Mouse (Mus musculus) C2C12 (cell line): ENCODE data around the gene Tcp11l2. TPM values are rescaled to one million over a fixed set of nuclear protein-coding genes. Genes with fewer than 3 reads are reported as not detected.

ENCODE experiments used
- H3K27me3 ChIP-seq: one replicate; pipeline ENCODE4 v1.6.1; 2011; ENCODE audit not compliant: control insufficient read depth, insufficient read depth, insufficient read length
- H3K36me3 ChIP-seq: one replicate; pipeline ENCODE4 v1.6.1; 2011; ENCODE audit not compliant: control insufficient read depth, insufficient read depth
- H3K4me3 ChIP-seq: one replicate; pipeline ENCODE4 v1.5.1; 2011; ENCODE audit warnings: mild to moderate bottlenecking, control low read depth; ENCODE audit not compliant: poor library complexity, insufficient read depth, severe bottlenecking
- H3K79me2 ChIP-seq: one replicate; pipeline ENCODE4 v1.6.1; 2011; ENCODE audit not compliant: control insufficient read depth, insufficient read depth
- H3K79me3 ChIP-seq: one replicate; pipeline ENCODE4 v1.6.1; 2011; ENCODE audit warnings: low read depth, control low read depth
- H3ac ChIP-seq: one replicate; pipeline ENCODE3; 2011; ENCODE audit warnings: low read depth; ENCODE audit not compliant: control insufficient read depth, insufficient read length
- CEBPB ChIP-seq: IDR thresholded peaks from one replicate; pipeline ENCODE4 v1.6.1; 2011; ENCODE audit warnings: low read depth, mild to moderate bottlenecking, control low read depth, moderate library complexity
- CTCF ChIP-seq: IDR thresholded peaks from one replicate; pipeline ENCODE4 v1.5.1; 2011; ENCODE audit not compliant: control insufficient read depth, insufficient read depth, insufficient read length
- FOSL1 ChIP-seq: IDR thresholded peaks from one replicate; pipeline ENCODE4 v1.8.0; 2011; ENCODE audit warnings: mild to moderate bottlenecking, low read length; ENCODE audit not compliant: poor library complexity, insufficient read depth, severe bottlenecking
- MAX ChIP-seq: IDR thresholded peaks from one replicate; pipeline ENCODE4 v1.6.1; 2011; ENCODE audit warnings: mild to moderate bottlenecking, control low read depth
- MYOD1 ChIP-seq: IDR thresholded peaks from one replicate; pipeline ENCODE4 v1.6.1; 2011; ENCODE audit warnings: low read depth; ENCODE audit not compliant: control insufficient read depth, insufficient read length
- MYOG ChIP-seq: IDR thresholded peaks from one replicate; pipeline ENCODE4 v1.6.1; 2011; ENCODE audit not compliant: control insufficient read depth, insufficient read length; ENCODE audit errors: extremely low read depth
- USF1 ChIP-seq: IDR thresholded peaks from one replicate; pipeline ENCODE4 v1.6.1; 2011; ENCODE audit warnings: low read depth, mild to moderate bottlenecking, control low read depth, moderate library complexity
- polyA plus RNA-seq: library from polyadenylated mRNA; unstranded; fragments of >200 nt; fragmentation: generic; extraction: Trizol; gene quantifications from one replicate; pipeline ENCODE4 v1.2.1, GENCODE M21; 2012; ENCODE audit warnings: missing spikeins

Tcp11l2 gene
- polyA plus RNA-seq, 1 experiment, result 0.91 TPM

DNA sequence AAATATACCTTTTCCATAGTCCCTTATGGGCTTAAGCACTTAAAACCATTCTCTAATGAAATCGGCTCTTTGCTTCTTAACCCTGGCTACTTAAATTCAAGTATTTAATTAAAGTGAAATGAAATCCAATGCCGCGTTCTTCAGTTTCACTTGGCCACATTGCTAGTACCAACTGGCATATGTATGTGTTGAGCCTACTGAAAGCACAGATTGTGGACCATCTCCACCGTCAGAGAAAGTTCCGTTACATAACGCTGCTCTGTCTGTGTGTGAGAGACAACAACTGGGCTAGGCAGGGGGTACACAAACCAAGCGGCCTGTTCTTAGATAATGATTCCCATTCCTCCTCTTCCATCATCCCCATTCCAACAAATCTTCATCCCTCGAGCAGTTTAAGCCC is 12.0 kb upstream of the Tcp11l2 start:
- Histone ChIP-seq H3ac (no peak overlapping the region), H3K4me3 (no peak overlapping the region), H3K79me2 (no peaks in the 10 kb centered on the region), H3K79me3 (no peaks in the 10 kb centered on the region), H3K27me3 (peaks cover 32% of the 10 kb centered on the region), H3K36me3 (no peaks in the 10 kb centered on the region)
- no peak for TF ChIP-seq USF1
- TF ChIP-seq FOSL1, result no peak
- no peak for TF ChIP-seq MYOG
- TF ChIP-seq MAX, result no peak
- TF ChIP-seq CEBPB, result no peak
- no peak for TF ChIP-seq MYOD1
- no peak for TF ChIP-seq CTCF

DNA sequence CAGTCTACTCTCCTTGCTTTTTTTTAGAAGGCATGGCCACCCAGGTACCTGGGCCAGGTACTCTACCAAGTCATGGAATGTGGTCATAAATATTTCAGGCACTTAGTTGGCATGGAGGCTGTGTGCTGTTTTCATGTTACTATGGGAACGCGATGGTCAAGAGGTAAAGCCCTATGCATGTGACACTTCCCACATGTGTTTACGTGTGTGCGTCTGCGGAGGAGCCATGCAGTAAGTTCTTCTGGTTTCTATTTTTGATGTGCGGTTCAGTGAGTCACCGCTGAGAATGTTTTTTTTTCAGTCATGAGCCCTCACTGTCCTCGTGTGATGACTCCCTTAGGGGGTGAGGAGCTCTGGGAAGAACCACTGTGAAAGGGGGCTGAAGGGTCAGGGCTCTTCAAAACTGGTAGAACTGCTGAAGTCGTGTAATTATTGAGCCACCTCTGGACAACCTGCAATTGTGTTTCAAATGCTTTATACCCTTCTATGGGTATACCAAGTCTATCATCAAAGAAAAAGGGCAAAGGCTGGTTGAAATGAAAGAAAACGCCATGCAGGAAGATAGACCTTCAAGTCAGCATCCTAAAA is 5.3 kb upstream of the Tcp11l2 start:
- no peak for TF ChIP-seq MYOD1
- TF ChIP-seq MAX, result peak; percentile 73
- Histone ChIP-seq H3ac (no peak overlapping the region), H3K79me3 (no peaks in the 10 kb centered on the region)

DNA sequence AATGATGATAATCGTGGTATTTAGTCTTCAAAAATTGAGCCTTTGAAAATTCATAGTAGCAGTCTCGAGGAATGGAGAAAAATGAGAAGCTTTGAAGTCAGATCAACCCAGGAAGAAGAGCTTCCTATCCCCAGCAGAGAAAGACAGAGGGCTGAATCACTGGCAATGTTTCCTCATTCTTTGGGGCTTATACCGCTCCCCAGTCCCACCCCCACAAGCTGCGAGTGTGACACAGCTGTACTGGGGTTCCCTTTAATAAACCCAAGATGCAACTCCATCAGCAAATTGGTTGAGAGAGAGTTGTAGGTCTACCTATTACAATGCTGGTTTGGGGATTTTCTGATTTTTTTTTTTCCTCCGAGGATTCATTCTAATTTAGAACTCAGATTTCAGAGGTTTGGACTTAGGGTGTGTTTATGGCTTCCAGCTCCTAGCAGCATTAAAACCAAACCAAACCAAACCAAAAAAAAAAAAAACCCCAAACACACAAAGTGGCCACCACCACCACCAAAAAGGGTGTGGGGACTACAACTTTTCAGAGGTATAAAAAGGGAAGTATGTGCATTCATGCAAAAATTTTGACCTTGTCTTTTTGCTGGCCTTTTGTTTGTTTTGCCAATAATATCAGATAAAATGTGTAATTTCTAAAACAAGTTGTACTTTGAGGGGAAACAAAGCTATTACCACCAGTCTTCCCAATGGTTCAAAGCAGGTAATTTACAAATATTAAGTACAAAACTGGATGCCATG is 2.6 kb upstream of the Tcp11l2 start:
- Histone ChIP-seq H3K36me3 (no peaks in the 10 kb centered on the region), H3K79me2 (no peaks in the 10 kb centered on the region), H3K79me3 (no peaks in the 10 kb centered on the region), H3K4me3 (no peak overlapping the region), H3K27me3 (no peaks in the 10 kb centered on the region), H3ac (no peak overlapping the region)
- TF ChIP-seq CTCF (no peak), MYOD1 (no peak), MAX (no peak), MYOG (no peak), CEBPB (no peak), FOSL1 (no peak), USF1 (no peak)

More for the DNA sequence above, 5.3 kb upstream of the Tcp11l2 start:
- Histone ChIP-seq H3K36me3 (no peaks in the 10 kb centered on the region), H3K27me3 (no peaks in the 10 kb centered on the region), H3K4me3 (no peak overlapping the region), H3K79me2 (no peaks in the 10 kb centered on the region)

DNA sequence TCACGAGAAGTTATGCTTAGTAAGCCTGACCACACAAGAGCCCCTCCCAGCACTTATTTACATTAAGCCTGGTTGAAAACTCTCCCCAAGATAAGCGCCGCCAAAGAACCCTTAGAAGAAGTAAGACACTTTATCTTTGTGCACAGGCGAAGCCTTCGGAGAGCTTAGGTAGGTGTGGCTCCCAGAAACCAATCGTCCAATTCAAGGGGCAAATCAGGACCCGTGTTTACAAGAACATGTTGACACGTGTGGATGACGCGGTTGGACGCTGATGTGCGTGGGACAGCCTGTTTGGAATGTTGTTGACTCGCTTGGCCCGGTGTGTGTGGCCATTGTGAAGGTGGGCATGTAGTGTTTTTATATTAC is 414 bp upstream of the Tcp11l2 start:
- H3K4me3 ChIP-seq, result peak overlapping the region; percentile 56
- TF ChIP-seq CTCF (no peak), USF1 (peak; percentile 53), MYOG (no peak), FOSL1 (no peak), MYOD1 (no peak), CEBPB (no peak), MAX (peak; percentile 98)
- no peak overlapping the region for H3ac ChIP-seq
- H3K79me2 ChIP-seq, result no peaks in the 10 kb centered on the region
- H3K79me3 ChIP-seq, result no peaks in the 10 kb centered on the region
- no peaks in the 10 kb centered on the region for H3K36me3 ChIP-seq
- H3K27me3 ChIP-seq, result no peaks in the 10 kb centered on the region

DNA sequence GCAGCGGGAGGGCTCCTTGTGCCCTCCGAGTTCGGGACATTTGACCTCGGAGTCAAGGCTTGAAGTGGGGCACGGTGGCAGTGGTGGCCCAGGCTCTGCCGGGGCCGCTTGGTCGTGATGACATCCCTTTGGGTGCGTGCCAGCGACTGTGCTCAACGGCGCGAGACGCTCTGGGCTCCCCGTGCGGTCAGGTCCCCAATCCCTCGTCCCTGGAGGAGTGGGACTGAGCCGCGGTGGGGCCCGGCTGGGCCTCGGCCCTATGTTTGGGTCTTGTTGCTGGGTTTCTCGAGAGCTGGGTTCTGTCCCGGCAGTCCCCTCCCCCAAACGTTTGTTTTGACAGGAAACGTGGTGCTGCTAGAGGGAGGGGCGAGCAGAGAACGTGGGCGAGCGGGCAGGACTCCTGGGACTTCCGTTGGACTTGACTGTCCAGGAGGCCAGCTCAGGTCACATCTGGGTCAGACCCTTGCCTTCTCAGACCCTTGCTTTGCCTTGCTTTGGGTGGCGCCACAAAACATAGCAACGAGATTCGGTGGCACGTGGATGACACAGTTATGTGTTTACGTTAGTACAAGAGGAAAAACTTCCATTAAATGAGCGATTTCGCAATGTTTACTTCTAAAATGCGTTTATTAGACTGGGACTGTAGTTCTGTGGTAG is 773 bp downstream of the Tcp11l2 start:
- Histone ChIP-seq H3ac (peak overlapping the region; percentile 58), H3K27me3 (no peaks in the 10 kb centered on the region), H3K4me3 (peak overlapping the region; percentile 81), H3K79me2 (no peaks in the 10 kb centered on the region), H3K79me3 (no peaks in the 10 kb centered on the region), H3K36me3 (no peaks in the 10 kb centered on the region)
- no peak for TF ChIP-seq CTCF
- TF ChIP-seq MAX, result peak; percentile 68
- no peak for TF ChIP-seq USF1
- no peak for TF ChIP-seq FOSL1
- TF ChIP-seq MYOG, result no peak
- TF ChIP-seq MYOD1, result no peak
- peak; percentile 69 for TF ChIP-seq CEBPB

GRCm38 (mm10) chr10:84578738-84579137 is 2.3 kb downstream of the Tcp11l2 start:
- no peaks in the 10 kb centered on the region for H3K36me3 ChIP-seq
- H3ac ChIP-seq, result no peak overlapping the region
- H3K79me2 ChIP-seq, result no peaks in the 10 kb centered on the region
- no peaks in the 10 kb centered on the region for H3K79me3 ChIP-seq
- H3K4me3 ChIP-seq, result no peak overlapping the region
- no peaks in the 10 kb centered on the region for H3K27me3 ChIP-seq
- TF ChIP-seq CEBPB, result no peak
- TF ChIP-seq USF1, result no peak
- no peak for TF ChIP-seq MYOD1
- TF ChIP-seq MAX, result no peak
- no peak for TF ChIP-seq CTCF
- no peak for TF ChIP-seq MYOG
- TF ChIP-seq FOSL1, result no peak
